Mouse (Mus musculus): ENCODE results near the gene Trp53rkb. TPM values are rescaled to one million over a fixed set of nuclear protein-coding genes. Genes with fewer than 3 reads are reported as not detected.
"Not testable (repeated sequence)": the region's sequence is repeated elsewhere in the genome, so short reads cannot be mapped to it uniquely, and the experiment has no call there.

Trp53rkb gene
- total RNA-seq, 2 experiments from 2014 or later: 2.6 to 2.8 TPM

- intact Hi-C loops (cut with DNase I): no loop called here
- DNase-seq: no peak
These were observed 593 bp upstream of the Trp53rkb start for GRCm38 (mm10) chr2:166791738-166792137.

- intact Hi-C loops (cut with DNase I): not testable (repeated sequence)
- peak; percentile 78 to 82 for DNase-seq
These were observed 1.3 kb downstream of the Trp53rkb start for GRCm38 (mm10) chr2:166793542-166794214.

GRCm38 (mm10) chr2:166799615-166800472 is 7.5 kb downstream of the Trp53rkb start:
- intact Hi-C loops (cut with DNase I): no loop called here
- no peak for DNase-seq

- intact Hi-C loops (cut with DNase I): no loop called here
- DNase-seq: no peak
These were observed 8.1 kb downstream of the Trp53rkb start for GRCm38 (mm10) chr2:166800473-166800857.

DNA sequence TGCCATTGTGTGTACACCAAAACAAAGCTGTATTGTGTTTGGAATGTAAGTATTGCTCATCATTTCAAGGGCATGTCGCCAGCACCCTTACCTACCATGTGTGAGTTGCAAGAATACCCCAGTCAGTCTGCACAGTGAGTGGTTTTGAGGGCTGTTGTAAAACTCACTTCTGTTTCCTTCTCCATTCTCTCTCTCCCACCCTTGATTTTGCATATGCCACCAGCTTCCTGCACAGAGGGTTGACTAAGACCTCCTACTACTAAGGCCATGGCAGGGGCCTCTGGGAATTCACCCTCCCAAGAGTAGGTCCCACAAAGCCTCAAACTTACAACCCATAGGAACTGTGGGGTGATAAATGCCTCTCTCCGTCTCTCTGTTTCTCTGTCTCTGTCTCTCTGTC is 9.1 kb downstream of the Trp53rkb start:
- DNase-seq: no peak
- intact Hi-C loops (cut with DNase I): no loop called here

DNA sequence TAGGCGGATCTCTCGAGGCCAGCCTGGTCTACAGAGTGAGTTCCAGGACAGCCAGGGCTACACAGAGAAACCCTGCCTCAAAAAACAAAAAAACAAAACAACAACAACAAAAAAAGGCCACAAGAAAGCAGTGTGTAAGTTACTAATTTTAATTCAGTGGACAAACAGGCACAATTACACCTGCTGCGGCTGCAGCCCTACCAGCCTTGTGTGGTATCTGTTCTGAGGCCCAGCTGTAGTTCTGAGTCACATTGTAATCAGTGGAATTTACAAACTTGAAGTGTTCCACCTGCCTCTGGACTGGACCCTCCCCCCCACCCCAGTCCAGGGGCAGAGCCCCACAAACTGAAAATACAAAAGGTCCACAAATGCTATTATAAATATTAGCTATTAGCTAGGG is 11.0 kb downstream of the Trp53rkb start:
- DNase-seq: no peak
- intact Hi-C loops (cut with DNase I): no loop called here

- intact Hi-C loops (cut with DNase I): no loop called here
- DNase-seq: peak; percentile 82 to 89
These were observed 13.2 kb downstream of the Trp53rkb start, which contains the start of gene Arfgef2 for GRCm38 (mm10) chr2:166805250-166806172. Gene Arfgef2, plus strand, starts transcription at chr2:166805588.

GRCm38 (mm10) chr2:166806173-166806705 is 13.9 kb downstream of the Trp53rkb start:
- intact Hi-C loops (cut with DNase I): no loop called here
- DNase-seq: no peak

DNA sequence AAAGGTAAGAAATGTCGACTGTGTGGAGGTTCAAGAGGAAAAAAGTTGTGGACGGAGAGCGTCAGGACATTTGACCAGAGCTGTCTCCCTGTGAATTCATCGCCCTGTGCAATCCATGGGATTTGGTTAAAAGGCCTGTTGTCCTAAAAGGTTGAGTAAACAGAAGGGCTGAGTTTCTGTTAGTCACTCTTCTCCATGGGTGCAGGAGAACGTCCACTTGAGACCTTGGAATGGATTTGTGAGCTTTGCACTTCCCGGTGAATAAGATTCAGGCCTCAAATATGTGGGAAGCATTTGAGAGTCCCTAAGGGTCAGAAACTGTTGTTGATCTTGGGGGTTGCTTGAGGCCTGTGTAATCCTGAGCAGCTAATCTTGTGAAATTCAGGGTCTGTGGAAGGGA is 14.5 kb downstream of the Trp53rkb start:
- intact Hi-C loops (cut with DNase I): no loop called here

GRCm38 (mm10) chr2:166809499-166809898 is 17.2 kb downstream of the Trp53rkb start:
- intact Hi-C loops (cut with DNase I): no loop called here
- DNase-seq: no peak

More for the DNA sequence above, 14.5 kb downstream of the Trp53rkb start:
- no peak for DNase-seq

DNA sequence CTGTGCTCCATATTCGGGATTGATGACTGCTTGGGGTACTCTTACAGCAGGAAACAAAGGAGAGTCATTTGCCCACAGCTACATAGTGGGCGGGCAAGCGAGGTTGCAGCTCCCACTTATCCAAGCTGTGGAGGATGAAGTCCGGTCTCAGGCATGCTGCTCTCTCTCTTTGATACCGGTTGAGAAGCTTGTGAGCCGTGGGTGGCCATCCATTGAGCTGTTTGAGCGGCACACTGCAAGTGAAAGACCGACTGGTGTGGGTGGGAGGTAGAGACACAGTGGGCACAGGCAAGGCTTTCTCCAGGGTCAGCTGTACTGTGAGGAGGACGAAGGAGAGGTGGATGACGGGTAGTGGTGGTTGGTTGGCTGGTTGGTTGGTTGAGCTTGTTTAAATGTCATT is 18.5 kb downstream of the Trp53rkb start:
- intact Hi-C loops (cut with DNase I): no loop called here
- no peak for DNase-seq

GRCm38 (mm10) chr2:166818463-166819143 is 26.3 kb downstream of the Trp53rkb start:
- intact Hi-C loops (cut with DNase I): no loop called here
- DNase-seq: no peak

- DNase-seq: no peak
- intact Hi-C loops (cut with DNase I): no loop called here
These were observed 27.5 kb downstream of the Trp53rkb start for GRCm38 (mm10) chr2:166819849-166820248.

DNA sequence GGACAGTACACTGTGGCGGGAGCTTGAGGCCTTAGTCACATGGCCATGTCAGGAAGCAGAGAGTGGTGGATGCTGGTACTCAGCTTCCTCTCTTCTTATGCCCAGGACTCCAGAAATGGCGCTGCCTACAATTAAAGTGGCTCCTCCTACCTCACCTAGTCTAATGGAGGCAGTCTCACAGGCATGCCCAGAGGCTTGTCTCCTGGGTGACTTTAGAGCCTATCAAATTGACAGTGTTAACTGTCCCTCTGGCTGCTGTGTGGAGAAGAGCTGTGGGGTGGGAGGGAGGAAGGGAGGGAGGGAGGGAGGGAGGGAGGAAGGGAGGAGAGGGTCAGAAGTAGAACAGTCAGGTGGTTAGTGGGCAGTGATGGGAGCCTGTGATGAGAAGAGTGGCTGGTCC is 28.5 kb downstream of the Trp53rkb start:
- intact Hi-C loops (cut with DNase I): no loop called here
- DNase-seq: no peak

GRCm38 (mm10) chr2:166821406-166821805 is 29.1 kb downstream of the Trp53rkb start:
- intact Hi-C loops (cut with DNase I): no loop called here
- no peak for DNase-seq

GRCm38 (mm10) chr2:166822119-166822826 is 29.9 kb downstream of the Trp53rkb start:
- DNase-seq: no peak
- intact Hi-C loops (cut with DNase I): no loop called here

- intact Hi-C loops (cut with DNase I): no loop called here
- no peak for DNase-seq
These were observed 30.6 kb downstream of the Trp53rkb start for GRCm38 (mm10) chr2:166822901-166823300.

DNA sequence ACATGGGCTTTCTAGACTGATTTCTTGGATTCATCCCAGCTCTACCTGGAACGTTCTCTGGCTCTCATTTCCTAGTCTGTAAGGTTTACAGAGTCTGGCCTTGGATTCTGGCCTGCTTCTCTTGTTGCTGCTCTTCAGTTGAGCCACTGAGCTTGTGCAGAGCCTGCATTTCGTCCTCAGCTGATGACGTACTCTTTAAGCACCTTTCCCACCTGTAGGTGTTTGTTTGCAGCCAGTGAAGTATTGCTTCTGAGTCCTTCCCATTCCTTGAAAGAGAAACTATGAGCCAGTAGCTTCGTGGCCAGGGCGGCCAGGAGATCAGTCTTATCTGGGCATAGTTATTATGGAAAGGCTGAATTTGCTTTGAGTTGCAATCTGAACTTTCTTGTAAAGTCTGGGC is 32.1 kb downstream of the Trp53rkb start:
- DNase-seq: no peak
- intact Hi-C loops (cut with DNase I): no loop called here

GRCm38 (mm10) chr2:166824998-166825397 is 32.7 kb downstream of the Trp53rkb start:
- DNase-seq: no peak
- intact Hi-C loops (cut with DNase I): no loop called here

Data from gastrocnemius, postnatal 36 days (tissue).